Mouse (Mus musculus) adrenal gland, postnatal 14 days (tissue): ENCODE data around the gene Timd2. TPM values are rescaled to one million over a fixed set of nuclear protein-coding genes. Genes with fewer than 3 reads are reported as not detected.
"Not testable (repeated sequence)": the region's sequence is repeated elsewhere in the genome, so short reads cannot be mapped to it uniquely, and the experiment has no call there.

Experiments
- DNase-seq: peaks from one replicate; pipeline ENCODE4 v3.0.0; 2021; ENCODE audit warnings: mixed read lengths
- long read RNA-seq, 2 experiments: library from polyadenylated mRNA; stranded (forward); transcript quantifications; one replicate each; pipeline ENCODE4 v2.0.0; 2021
- total RNA-seq: library from RNA; stranded (reverse); gene quantifications from 2 replicates; pipeline ENCODE4 v1.2.3, GENCODE M21; 2021

The Timd2 gene
- total RNA-seq = 0.79 and 9.1 TPM in 2 replicates
- long read RNA-seq, experiment 1 = 0 reads
- long read RNA-seq, experiment 2, transcript Timd2-201 (9 exons, 1,941 nt) = major isoform, 8 of 9 reads
- long read RNA-seq, experiment 2, partial matches to known transcripts = 0 of 9 reads
- long read RNA-seq, experiment 2, other reads (novel, unspliced or antisense) = 1 of 9 reads

GRCm38 (mm10) chr11:46706664-46707356, at the start of gene Timd2:
Timd2 (minus strand) TSS chr11:46707061.
- no peak for DNase-seq

- DNase-seq = not testable (repeated sequence)
These were observed 48.9 kb upstream of the Timd2 start for GRCm38 (mm10) chr11:46755714-46756113.

GRCm38 (mm10) chr11:46754669-46755068, 47.8 kb upstream of the Timd2 start:
- no peak for DNase-seq

GRCm38 (mm10) chr11:46753662-46754061, 46.8 kb upstream of the Timd2 start:
- DNase-seq = no peak

- DNase-seq = no peak
These were observed 41.1 kb upstream of the Timd2 start for GRCm38 (mm10) chr11:46747996-46748395.

- DNase-seq = no peak
These were observed 34.9 kb upstream of the Timd2 start for GRCm38 (mm10) chr11:46741716-46742115.

GRCm38 (mm10) chr11:46740886-46741285, 34.0 kb upstream of the Timd2 start:
- DNase-seq = no peak

- no peak for DNase-seq
These were observed 32.6 kb upstream of the Timd2 start for GRCm38 (mm10) chr11:46739501-46739900.

- not testable (repeated sequence) for DNase-seq
These were observed 28.2 kb upstream of the Timd2 start, which contains the start of gene Havcr1 for GRCm38 (mm10) chr11:46735076-46735475. Havcr1 (plus strand) TSS chr11:46735080.

- DNase-seq = no peak
These were observed 27.8 kb upstream of the Timd2 start for GRCm38 (mm10) chr11:46734617-46735016.

GRCm38 (mm10) chr11:46733242-46733789, 26.5 kb upstream of the Timd2 start:
- peak; percentile 15 for DNase-seq

- no peak for DNase-seq
These were observed 24.7 kb upstream of the Timd2 start for GRCm38 (mm10) chr11:46731541-46732070.

- no peak for DNase-seq
These were observed 8.0 kb downstream of the Timd2 start for GRCm38 (mm10) chr11:46698830-46699229.

GRCm38 (mm10) chr11:46698278-46698655, 8.6 kb downstream of the Timd2 start:
- no peak for DNase-seq

- DNase-seq = no peak
These were observed 9.2 kb downstream of the Timd2 start for GRCm38 (mm10) chr11:46697433-46698277.

- DNase-seq = not testable (repeated sequence)
These were observed 11.0 kb downstream of the Timd2 start for GRCm38 (mm10) chr11:46695849-46696248.

GRCm38 (mm10) chr11:46690136-46690535, 16.7 kb downstream of the Timd2 start:
- no peak for DNase-seq

- no peak for DNase-seq
These were observed 23.1 kb downstream of the Timd2 start for GRCm38 (mm10) chr11:46683723-46684122.

GRCm38 (mm10) chr11:46682842-46683241, 24.0 kb downstream of the Timd2 start:
- DNase-seq = no peak

GRCm38 (mm10) chr11:46667938-46668337, 38.9 kb downstream of the Timd2 start:
- DNase-seq = no peak

GRCm38 (mm10) chr11:46667105-46667504, 39.8 kb downstream of the Timd2 start:
- DNase-seq = no peak
